Mouse (Mus musculus) heart, postnatal 0 days (tissue): ENCODE measurements around the gene Parp1.

ENCODE experiments used
- CTCF ChIP-seq: IDR thresholded peaks from 2 replicates; pipeline ENCODE4 v1.5.1; 2016; ENCODE audit warnings: antibody characterized with exemption, control low read depth, low read depth
- EP300 ChIP-seq: IDR thresholded peaks from 2 replicates; pipeline ENCODE4 v1.6.1; 2016; ENCODE audit warnings: antibody characterized with exemption, low read depth

- TF ChIP-seq EP300 (no peak), CTCF (no peak)
Observed at GRCm38 (mm10) chr1:180564885-180565284, 3.8 kb upstream of the Parp1 start.
